Mouse (Mus musculus): ENCODE measurements around the gene Kif26b.

Gene Kif26b

DNA sequence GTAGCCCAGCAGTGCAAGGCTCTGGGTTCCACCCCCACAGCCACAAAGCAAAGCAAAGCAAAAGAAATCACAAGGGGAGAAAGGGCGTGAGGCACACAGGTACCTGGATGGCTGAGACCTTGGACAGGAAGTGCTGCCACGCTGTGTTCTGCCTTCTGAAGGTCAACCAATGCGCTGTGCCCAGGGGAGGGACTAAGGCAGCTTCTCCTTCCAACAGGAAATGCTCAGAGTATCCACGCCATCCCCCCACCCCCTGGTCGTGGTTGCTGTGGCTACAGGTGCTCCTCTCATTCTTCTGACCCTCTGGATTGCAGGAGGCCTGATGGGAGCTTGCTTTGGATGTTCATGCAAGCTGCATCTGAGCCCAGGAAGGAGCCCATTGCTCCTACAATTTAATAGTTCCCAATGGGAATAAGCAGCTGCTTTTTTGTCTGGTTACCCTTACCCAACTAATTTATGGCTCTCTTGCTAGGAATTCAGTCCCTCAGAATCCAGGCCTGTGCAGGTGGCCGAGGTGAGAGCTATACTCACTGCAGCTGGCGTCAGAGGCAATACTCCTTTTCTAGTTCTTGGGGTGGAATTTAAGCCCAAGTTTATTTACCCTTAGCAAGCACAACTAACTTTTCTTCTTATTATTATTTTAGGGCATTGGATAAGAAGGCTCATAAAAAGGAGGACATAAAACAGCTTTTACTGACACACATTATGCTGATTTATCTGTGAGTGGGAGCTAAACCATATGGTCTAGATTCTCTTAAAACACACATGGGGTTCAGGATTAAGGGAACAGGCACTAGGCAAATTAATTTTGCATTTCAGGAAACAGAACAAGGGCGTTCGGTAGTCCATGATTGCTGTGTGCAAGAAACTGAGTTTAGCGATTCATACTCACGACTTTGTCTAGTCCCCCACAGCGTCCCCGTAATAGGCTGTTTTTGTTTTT is 61.6 kb downstream of the Kif26b start:
- DNase-seq (ENCODE audit: low spot score): no peak

DNA sequence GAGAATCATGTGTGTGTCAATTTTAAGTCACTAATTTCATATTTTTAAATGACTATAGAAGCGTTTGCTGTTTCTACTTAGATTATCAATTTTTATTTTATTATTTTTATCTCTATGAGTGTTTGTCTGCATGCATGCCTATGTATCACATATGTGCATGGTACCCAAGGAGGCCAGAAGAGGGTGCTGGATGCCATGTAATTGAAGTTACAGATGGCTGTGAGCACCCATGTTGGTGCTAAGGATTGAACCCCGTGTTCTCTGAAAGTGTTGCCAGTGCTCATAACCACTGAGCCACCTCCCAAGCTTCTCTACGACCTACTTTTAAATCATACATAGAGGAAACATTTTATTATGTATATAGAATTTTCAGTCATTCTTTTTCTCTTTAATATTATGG is 68.2 kb downstream of the Kif26b start:
- DNase-seq (ENCODE audit: low spot score): no peak

DNA sequence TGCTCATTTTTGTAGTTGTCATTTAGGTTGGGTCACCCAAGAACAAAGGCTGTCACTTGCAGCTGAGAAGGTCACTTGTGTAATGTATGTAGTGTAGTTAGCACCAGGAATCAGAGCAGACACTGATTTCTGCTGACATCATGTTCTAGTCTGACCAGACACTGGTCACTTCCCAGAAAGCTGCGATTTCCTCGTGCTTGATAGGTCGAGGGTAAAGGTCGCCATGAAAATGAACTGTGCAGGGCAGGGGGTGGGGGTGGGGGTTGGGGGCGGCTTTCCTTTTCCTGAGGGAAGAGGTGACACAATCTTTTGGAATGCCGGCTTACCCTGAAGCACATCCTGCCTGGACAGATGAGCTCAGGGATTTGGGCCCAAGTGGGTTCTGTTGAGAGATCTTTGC is 68.8 kb downstream of the Kif26b start:
- DNase-seq (ENCODE audit: low spot score): no peak

DNA sequence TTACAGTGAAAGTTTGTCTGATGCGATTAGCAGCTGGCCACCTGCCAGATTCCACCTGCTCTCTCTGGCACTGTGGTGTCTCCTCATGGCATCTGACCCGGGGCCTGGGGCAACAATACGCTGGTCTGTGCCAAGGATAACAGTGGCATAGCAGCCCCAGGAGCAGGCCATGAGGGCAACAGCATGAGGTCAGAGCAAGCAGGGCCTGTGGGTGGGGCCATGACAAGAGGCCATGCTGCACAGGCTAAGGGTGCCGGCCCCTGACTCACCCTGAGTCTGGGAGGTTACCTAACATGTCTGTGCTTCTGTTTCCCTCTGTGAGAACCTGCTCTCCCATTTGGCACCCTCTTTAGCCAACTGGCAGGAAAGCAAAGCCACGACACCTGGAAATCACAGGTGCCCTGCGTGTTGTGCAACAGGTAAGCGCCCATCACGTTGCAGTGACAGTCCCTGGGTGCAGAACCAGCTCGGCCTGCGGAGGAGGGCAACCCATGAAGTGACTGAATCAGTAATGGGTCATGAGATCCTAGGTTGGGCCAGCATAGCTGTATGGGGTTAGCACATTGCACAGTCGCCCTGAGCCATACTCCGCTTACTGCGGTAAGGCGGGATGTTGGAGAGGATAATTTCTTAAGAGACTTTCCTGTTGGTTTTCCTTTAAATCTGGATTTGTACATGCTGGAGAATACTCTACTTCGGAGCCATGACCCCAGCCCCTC is 72.1 kb downstream of the Kif26b start:
- no peak for DNase-seq (ENCODE audit: low spot score)

DNA sequence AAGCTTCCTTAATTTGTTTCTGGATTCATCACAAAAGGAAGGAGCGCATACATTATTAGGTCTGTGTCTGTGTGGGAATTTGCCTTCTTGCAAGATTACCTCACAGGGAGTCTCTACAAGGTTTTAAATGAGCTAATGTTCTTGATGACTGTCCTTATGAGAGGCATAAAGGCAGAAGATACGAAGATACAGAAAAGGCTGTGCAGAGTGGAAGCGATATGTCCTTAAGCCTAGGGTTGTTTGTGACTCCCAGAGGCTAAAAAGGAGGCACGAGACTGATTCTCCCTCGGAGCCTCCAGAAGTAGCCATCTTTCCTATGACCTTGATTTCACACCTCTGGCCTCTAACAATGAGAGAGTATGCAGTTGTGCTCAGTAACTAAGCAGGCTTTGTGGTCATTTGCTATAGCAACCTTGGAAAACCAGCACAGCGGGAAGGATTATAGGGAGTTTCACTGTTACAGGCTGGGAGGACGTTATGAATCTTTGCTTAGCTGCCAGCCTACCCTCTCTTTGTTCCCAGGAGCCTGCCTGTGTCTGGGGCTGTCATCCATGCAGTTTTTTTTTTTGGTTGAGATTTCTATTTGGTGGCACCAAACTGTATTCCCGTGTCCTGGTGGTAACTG is 80.3 kb downstream of the Kif26b start:
- no peak for DNase-seq (ENCODE audit: low spot score)

DNA sequence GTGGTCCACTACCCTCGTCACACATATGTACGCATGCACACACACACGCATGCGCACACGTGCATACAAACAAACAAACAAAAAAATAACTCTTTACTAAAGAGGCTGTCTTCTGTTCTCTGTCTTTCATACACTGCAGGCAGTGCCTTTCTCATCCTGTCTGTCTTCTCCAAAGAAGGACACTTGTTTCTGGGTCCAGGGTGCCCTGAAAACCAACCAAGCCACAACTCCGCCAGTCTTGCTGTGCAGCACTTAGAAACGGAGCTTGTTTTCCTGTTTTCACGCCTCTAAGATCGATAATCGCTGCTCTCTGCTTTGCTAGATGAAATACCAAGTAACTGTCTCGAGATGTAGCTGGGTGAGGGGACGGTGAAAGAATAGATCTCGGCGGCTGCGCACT is 82.6 kb downstream of the Kif26b start:
- no peak for DNase-seq (ENCODE audit: low spot score)

DNA sequence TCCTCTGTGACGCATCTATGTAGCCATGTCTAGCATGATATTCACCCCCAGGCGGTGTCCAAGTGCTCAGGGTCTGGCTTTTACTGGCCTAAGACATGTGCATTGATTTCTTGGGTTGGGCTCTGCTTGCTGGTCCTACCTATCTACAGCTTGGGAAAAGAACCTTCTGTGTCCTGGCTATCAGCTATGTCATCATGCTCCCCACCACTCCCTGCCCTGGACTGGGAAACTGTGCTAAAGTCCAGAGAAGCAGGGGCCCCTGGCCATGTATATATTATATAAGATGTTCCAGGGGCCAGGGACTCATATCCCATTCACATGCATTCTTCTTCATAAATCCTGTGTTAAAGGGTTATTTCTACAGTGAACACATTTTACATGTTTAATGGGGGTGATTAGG is 92.4 kb downstream of the Kif26b start:
- no peak for DNase-seq (ENCODE audit: low spot score)

DNA sequence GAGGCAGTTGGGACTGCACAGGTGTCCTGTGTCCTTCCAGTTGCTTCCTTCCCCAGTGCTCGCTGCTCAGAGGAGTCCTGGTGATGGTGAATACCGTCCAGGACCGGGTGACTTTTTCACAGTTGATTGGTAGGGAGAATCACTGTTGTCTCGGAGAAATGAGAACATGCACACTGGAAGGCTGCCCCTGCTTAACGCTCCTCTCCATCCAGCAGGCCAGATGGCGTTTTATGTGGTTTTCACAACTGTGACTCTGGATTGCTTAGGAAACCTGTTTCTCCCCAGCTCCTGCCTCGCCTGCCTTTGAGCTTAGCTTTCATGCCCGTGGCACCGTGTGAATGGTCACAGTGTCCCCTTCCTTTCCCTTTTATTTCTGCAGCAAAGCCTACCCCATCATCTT is 95.0 kb downstream of the Kif26b start:
- DNase-seq (ENCODE audit: low spot score): no peak

DNA sequence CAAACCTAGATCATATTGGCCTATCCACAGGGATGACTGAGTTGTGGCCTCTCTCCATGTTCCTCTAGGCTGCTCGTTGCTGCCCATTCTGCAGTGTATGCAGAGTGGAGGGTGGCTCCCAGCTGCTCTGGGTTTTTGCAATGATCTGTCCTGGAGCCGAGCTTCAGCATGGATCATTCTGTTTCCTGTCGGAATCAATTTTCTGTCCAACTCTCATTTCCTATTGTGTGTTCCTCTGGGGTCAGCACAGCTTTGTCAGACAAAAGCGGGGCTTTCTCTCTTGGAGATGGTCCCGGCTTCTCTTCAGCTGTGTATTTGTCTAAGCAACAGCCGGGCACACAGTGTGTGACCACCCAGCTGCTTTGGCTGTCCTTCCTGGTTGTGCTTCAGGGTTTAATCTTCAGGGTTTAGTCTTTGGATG is 98.0 kb downstream of the Kif26b start:
- DNase-seq (ENCODE audit: low spot score): no peak

DNA sequence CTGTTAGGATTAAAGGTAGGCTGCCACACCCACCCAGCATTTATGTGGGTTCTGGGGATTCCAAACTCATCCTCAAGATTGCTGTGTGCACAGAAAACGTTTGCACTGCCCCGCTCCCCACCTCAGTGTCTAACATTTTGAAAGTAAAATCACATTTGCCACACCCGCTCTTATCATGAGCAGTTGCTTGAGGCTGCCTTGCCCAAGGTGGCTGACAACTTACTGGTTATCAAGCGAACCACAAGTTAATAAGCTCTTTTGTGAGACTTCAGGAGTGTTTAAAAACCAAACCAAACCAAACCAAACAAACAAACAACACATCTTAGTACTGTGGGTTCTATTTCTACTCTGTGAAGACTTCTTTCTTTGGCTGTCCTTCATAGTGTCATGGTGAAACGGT is 101.1 kb downstream of the Kif26b start:
- DNase-seq (ENCODE audit: low spot score): no peak

DNA sequence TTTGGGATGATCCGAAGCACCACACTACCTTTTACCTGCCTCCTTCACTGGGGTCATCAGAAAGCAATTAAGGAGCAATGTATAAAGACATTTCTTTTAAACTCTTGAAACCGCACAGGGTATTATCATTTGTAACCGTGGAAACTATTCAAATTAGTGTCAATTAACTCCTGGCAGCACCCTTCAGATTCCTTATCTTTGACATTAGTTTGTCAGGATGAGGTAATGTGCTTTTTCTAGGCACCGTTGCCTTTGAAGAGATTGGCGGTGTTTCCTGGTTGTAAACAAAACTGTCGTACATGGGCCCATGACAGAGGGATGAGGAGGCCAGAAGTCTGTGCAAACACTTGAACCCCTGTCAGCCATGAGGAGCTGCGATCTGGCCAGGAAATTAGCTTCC is 102.9 kb downstream of the Kif26b start:
- DNase-seq (ENCODE audit: low spot score): no peak

DNA sequence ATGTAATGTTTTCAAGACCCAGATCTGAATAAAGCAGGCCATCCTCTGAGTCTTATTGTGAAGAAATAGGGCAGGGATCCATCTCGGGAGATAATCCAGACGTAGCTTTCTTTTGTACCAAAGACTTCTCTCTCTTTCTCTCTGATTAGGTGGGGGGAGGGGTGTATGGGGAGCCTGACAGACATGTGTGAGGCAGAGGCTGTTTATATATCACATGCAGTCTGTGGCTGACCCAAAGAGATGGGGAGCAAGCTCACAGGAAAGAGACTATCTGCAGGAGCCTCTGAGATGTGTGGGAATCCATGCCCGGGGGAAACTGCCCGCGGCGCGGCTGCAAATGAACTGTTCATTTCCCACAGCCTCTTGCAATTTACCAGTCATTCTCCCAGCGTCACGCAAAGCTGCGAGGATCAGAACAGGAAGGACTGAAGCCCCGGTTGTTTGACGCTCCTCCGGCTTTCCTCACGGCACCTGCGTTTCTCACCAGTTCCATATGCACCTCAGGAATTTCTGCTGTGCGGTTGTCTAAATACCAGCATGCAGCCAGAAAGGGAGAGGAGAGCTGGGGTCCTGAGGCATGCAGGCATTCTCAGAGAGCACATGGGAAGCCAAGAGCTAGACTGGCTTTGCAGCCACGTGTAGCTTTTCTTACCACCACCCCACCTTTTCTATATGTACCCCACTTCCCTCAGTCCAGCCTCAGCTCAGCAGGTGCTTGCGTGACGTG is 105.6 kb downstream of the Kif26b start:
- no peak for DNase-seq (ENCODE audit: low spot score)

DNA sequence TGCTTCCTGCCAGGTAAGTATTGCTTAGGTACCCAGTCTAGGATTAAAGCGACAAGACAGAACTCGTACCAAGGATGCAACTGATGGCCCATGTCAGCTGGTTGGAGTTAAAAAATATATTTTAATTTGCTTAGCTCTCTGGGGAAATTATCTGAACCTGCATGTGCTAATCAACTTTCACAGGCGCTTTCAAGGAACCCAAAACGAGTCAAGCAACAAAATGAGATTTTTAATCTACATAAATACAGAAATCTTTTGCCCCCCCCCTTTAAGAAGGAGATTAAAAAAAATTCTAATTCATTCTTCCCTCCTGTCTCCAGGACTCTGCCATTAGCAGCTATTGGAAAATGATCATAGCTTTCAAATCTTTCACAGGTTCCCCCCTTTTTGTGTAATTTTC is 106.5 kb downstream of the Kif26b start:
- DNase-seq (ENCODE audit: low spot score): no peak

DNA sequence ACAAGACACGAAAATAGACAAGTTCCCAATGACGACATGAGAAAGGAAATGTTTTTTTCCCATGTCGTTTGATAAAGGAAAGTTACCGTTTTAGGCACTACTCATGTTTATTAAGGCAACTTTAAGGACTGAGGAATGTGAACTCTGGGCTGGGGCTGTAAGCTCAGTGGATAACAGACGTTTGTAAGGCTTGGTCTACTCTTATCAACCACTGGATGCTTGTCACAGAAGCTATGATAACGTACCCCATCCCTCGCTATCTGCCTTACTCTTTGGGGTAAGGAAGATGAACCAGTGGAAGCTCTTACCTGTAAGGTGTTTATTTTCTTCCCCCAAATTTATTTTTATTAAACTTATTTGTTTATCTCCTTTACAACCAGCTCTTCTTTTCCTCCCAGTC is 108.4 kb downstream of the Kif26b start:
- DNase-seq (ENCODE audit: low spot score): no peak

DNA sequence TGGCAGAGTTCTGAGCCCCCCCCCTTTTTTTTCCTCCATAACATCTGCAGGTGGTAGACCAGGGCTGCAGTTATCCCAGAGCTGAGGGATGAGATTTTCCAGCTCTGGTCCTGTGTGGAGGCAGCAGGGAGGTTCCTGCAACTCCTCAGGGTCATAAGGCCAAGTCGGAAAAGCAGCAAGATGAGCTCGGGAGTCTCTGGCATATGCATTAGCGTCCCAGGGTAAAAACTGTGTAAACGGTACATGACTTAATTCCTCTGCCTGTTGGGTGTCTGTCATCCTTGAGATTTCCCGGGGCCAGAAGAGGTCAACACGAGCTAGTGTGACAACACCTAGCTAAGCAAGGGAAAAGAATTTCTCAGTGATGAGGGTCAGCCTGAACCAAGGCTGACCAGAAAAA is 111.0 kb downstream of the Kif26b start:
- no peak for DNase-seq (ENCODE audit: low spot score)

DNA sequence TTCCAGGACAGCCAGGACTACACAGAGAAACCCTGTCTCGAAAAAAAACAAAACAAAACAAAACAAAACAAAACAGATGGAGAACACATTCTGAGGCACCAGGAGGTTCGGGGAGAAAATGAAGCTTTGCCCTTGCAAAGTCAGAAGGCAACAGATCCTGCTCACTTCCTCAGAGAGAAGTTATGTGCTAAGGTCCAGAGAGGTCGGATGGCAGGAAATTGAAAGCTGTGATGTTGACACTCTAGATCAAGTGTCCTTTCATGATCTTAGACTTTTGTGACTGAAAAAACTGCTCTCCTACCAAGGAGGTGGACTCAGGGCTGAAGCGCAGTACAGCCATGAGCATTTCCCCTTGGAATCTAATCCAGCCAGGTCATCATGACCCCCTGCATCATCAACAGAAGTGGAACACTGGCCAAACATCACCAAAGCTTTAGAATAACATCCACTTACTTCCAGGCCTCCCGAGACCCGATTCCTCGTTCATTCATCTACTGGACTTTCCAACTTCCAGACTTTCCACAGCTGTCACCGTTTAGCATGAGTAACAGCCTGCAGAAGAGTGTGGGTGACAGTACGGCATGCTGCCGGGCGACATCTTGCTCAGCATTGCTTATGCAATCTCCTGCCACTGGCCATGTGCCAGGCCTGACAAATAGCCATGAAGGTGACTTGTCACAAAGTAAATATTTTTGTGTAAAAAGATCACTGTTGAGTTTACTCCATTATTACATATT is 112.0 kb downstream of the Kif26b start:
- DNase-seq (ENCODE audit: low spot score): no peak

DNA sequence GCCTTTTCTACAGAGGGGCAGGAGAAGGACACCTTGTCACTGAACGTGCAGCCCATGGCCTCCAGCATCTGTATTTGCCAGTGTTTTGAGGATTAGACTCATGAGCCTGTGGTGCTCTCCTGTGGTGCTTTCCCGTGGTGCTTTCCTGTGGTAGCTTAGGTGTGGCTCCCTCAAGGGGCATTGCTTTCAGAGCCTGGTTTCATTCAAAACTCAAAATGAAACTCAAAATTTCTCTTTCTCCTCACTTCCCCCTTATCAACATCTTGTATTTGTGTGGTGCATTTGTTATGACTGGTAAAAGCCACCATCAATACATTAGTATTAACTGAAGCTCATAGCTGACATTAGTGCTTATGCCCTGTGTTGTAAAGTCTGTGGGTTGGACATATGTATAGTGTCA is 112.9 kb downstream of the Kif26b start:
- no peak for DNase-seq (ENCODE audit: low spot score)

DNA sequence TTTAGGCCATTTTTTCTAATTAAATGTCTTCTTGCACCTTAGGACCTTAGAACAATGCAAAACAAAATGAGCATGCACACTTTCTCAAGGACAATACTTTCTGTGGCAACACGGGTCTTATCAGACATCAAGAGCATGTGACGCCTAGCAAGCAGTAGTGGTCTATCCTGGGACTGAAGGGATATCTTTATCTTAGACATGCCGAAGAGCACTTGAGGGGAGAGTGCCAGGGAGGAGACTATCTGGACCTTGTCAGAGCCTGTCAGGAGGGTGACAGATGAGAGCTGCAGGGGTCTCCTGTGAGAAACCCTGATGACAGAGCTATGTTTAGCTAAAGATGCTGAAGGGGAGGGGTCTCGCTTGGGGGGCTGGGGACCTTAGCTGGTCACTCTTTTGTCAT is 116.0 kb downstream of the Kif26b start:
- DNase-seq (ENCODE audit: low spot score): no peak

DNA sequence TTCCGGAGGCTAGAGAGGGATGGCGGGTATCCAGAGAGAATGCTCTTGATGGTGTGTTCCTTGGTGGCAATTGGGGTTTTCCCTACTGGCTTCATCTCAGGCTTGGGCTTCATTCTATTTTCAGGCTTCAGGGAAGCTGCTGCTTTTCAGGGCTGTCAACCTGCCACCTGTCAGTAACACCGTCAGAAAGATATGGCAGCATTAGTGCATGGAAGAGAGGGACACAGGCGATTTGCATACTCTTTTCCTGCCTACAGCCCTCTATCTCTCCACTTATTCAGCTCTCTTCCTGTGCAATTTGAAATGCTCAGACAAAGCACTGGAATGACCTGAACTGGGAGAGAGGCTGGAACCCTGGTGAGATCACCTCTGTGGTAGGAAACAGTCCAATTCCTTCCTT is 117.7 kb downstream of the Kif26b start:
- no peak for DNase-seq (ENCODE audit: low spot score)

DNA sequence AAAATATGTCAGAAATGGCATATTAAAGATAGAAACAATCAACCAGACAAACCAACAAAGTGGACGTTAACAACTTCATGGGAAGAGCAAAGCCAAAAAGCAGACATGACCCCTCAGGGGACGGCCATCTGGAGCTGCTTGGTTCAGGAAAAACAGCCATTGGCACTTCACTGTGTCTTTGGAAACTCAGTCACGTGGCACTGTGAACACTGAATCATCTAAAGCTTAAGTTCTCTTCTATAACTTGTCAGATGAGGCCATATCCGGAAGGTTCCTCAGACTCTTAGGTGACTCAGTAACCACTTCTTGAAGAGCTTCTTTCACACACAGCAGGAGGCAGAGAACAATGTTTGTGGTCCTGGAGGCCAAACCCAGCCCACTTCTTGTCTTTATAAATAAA is 126.6 kb downstream of the Kif26b start:
- DNase-seq (ENCODE audit: low spot score): no peak

DNA sequence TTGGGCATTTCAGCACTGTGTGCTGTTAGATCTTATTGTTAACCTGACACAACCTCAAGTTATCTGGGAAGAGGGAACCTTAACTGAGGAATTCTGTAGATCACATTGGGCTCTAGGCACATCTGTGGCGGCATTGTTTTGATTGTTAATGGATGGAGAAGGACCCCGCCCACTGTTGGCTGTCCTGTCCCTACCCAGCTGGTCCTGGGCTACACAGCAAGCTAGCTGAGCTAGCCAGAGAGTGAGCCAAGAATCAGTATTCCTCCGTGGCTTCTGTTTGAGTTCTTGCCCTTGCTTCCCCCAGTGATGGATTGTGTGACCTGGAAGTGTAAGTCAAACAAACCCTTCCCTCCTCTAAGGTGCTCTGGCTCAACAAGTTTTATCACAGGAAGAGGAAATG is 132.1 kb downstream of the Kif26b start:
- no peak for DNase-seq (ENCODE audit: low spot score)

DNA sequence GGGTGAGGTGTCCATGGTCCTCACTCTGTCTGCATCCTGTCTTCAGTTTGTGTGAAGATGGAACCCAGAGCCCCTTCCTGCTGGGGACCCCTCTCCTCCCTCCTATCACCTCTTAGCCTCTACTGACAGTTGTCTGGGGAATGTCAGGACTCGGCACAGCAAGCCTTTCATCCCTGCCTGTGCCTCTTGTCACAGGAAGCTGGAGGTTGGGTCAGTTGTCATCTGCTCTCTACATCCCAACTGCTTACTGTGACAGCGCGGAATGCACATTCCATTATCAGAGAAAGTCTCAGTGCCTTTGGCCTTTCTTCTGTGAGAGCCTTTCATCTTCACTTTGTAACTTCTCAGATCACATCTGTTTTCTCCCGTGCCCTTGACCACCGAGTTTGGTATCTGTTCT is 132.6 kb downstream of the Kif26b start:
- no peak for DNase-seq (ENCODE audit: low spot score)
